Mouse (Mus musculus) forebrain, embryonic 14.5 days (tissue): ENCODE measurements around the gene Gm20388. TPM values are rescaled to one million over a fixed set of nuclear protein-coding genes. Genes with fewer than 3 reads are reported as not detected.

ENCODE experiments used
- ATAC-seq: fragments of 200-750 bp; cut with Nextera tagmentation; 2 replicates; pipeline ENCODE4 v1.8.0; 2017; ENCODE audit warnings: mild to moderate bottlenecking, moderate library complexity
- DNase-seq: peaks from one replicate; pipeline ENCODE4 v3.0.0-alpha.2; 2015; ENCODE audit warnings: low spot score
- H3K27ac ChIP-seq: fragments of 300-500 bp; sonication (generic); 2 replicates; pipeline ENCODE4 v1.5.1; 2014; ENCODE audit warnings: low read depth, mild to moderate bottlenecking, control low read depth, low read length, moderate library complexity
- H3K27me3 ChIP-seq: fragments of 300-500 bp; sonication (generic); replicated peaks from 2 replicates; pipeline ENCODE4 v1.6.1; 2014; ENCODE audit warnings: low read length, control low read depth, mixed read lengths; ENCODE audit not compliant: control insufficient read depth, insufficient read depth
- H3K36me3 ChIP-seq: fragments of 300-500 bp; sonication (generic); 2 replicates; pipeline ENCODE4 v1.6.1; 2014; ENCODE audit warnings: low read length, control low read depth; ENCODE audit not compliant: control insufficient read depth, insufficient read depth
- H3K4me1 ChIP-seq: fragments of 300-500 bp; sonication (generic); 2 replicates; pipeline ENCODE4 v1.6.1; 2014; ENCODE audit warnings: antibody characterized with exemption, low read length, control low read depth; ENCODE audit not compliant: control insufficient read depth, insufficient read depth
- H3K4me2 ChIP-seq: fragments of 300-500 bp; sonication (generic); 2 replicates; pipeline ENCODE4 v1.6.1; 2014; ENCODE audit warnings: mild to moderate bottlenecking, control low read depth, low read length
- H3K4me3 ChIP-seq: fragments of 300-500 bp; sonication (generic); 2 replicates; pipeline ENCODE4 v1.5.1; 2014; ENCODE audit warnings: low read depth, low read length, control low read depth
- H3K9ac ChIP-seq: fragments of 300-500 bp; sonication (generic); 2 replicates; pipeline ENCODE4 v1.6.1; 2014; ENCODE audit warnings: mild to moderate bottlenecking, low read length, control low read depth, moderate library complexity
- H3K9me3 ChIP-seq: fragments of 300-500 bp; sonication (generic); replicated peaks from 2 replicates; pipeline ENCODE4 v1.6.1; 2016; ENCODE audit warnings: low read length, control low read depth, mixed read lengths; ENCODE audit not compliant: control insufficient read depth
- WGBS: fragments of 180-500 bp; shearing (Covaris S2); extraction: QIAGEN DNeasy Blood & Tissue Kit; methylation state at CpG from one replicate; pipeline ENCODE4 v1.1.7; 2014; 5-methylcytosine and 5-hydroxymethylcytosine counted together
- polyA plus RNA-seq: library from polyadenylated mRNA; unstranded; fragments of >200 nt; fragmentation: Nextera tagmentation; extraction: Ambion mirVana; gene quantifications from 2 replicates; pipeline ENCODE4 v1.2.1, GENCODE M21; 2014

The Gm20388 gene
- polyA plus RNA-seq, 1 experiment from 2014 or later = 7.4 TPM

DNA sequence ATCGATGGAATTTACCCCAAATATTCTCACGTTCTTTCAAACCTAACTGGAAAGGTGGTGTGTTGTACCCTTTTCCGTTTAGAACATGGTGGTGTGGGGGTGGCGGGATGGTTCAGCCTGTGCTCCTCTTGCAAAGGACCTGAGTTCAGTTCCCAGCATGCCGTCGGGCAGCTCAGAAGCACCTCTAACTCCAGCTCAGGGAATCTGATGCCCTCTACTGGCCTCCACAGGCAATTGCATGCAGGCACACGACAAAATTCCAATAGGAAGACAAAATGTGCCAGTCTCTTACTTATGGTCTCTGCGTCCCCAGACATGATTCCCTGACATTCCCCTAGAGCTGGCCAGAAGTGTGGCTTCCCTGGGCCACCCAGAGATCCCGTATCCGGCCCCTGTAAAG, 1304.3 kb downstream of the Gm20388 start:
- H3K27me3 ChIP-seq = no peaks in the 10 kb centered on the region
- DNase-seq (no peak), ATAC-seq (no peak)
- no peaks in the 10 kb centered on the region for H3K9me3 ChIP-seq
- no peak overlapping the region for H3K27ac ChIP-seq
- 77% methylated on average over 10 of the region's 10 CpGs for WGBS
- no peaks in the 10 kb centered on the region for H3K4me1 ChIP-seq
- H3K9ac ChIP-seq = no peak overlapping the region
- H3K36me3 ChIP-seq = no peaks in the 10 kb centered on the region
- H3K4me3 ChIP-seq = no peak overlapping the region
- no peak overlapping the region for H3K4me2 ChIP-seq

DNA sequence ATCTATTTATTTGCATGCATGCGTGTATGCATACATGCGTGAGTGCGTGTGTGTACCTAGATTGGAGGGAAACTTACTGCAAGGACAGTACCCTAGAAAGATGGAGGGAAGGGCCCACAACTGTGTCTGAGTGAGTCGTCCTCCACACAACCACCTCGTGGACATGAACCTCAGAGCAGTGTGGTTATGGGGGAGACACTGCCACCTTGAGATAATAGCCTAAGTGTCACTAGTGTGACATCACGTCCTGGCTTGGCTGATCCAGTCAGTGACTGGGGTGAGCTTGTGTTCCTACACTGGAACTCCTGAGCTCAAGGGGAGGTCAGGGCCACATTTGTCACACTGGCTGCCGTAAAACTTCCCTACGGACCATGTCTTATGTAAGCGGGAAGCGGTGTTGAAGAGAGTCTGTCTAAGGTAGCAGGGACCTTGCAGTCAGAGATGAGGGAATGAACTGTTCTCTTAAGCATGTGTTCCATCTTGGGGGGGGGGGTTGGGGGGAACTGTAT, 1305.9 kb downstream of the Gm20388 start:
- no peaks in the 10 kb centered on the region for H3K36me3 ChIP-seq
- no peak overlapping the region for H3K4me2 ChIP-seq
- H3K27me3 ChIP-seq = no peaks in the 10 kb centered on the region
- H3K27ac ChIP-seq = no peak overlapping the region
- H3K4me1 ChIP-seq = no peaks in the 10 kb centered on the region
- no peak for DNase-seq
- ATAC-seq = no peak
- H3K9ac ChIP-seq = no peak overlapping the region
- no peaks in the 10 kb centered on the region for H3K9me3 ChIP-seq
- 93% methylated on average over 10 of the region's 10 CpGs for WGBS
- no peak overlapping the region for H3K4me3 ChIP-seq

DNA sequence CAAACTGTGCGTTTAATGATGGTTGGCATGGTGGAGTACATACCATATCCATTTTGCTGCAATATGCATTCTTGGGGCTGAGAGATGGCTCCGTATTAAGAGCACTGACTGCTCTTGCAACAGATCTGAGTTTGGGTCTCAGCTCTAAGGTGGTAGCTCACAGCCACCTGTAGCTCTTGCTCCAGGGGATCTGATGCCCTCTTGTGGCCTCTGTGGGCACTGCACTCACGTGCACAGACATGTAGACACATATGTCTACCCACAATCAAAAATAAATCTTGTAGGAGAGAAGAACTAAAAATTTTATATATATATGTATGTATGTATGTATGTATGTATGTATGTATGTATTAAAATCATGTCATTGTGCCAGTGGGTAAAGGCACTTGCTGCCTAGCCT, 1307.8 kb downstream of the Gm20388 start:
- H3K36me3 ChIP-seq = no peaks in the 10 kb centered on the region
- H3K27ac ChIP-seq = no peak overlapping the region
- 94% methylated on average over 3 of the region's 3 CpGs for WGBS
- H3K27me3 ChIP-seq = no peaks in the 10 kb centered on the region
- no peak for DNase-seq
- H3K4me3 ChIP-seq = no peak overlapping the region
- no peaks in the 10 kb centered on the region for H3K4me1 ChIP-seq
- no peak overlapping the region for H3K4me2 ChIP-seq
- ATAC-seq = no peak
- no peak overlapping the region for H3K9ac ChIP-seq
- no peaks in the 10 kb centered on the region for H3K9me3 ChIP-seq

DNA sequence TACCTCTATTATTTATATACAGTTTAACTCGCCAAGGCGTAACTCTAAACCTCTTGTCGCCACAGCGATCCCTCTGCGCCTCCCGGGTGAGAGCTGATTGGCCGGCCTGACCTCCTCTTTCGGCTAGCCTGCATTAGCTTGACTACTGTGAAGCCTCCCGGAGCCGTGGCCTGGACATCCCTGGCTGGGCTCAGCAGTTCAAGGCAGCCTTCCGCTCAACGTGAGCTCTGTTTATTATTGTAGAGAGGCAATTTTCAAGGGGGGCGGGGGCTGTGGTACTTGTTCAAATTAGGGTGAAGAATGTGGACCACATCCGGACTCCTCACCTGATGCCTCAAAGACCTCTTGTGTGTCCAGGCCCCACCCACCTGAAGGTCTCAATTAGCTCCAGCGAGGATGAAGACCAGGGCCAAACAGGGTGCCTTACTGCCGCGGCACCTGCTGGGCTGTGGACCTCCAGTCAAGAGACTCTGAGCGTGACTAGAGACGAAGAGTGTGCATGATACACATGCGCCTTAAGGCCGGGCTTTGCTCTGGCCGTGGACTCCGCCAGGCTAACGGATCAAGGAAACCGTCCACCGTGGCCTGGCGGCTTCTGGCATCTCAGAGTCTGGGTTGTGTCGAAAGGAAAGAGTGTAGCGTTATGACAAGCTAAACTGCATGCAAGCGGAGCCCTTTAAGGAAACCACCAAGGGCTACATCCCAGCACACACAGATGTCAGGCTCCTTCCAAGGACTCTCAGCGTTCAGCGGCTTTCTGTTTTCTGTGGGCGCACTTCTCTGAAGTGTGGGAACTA, 1309.7 kb downstream of the Gm20388 start:
- DNase-seq (no peak), ATAC-seq (no peak)
- Histone ChIP-seq H3K4me2 (no peak overlapping the region), H3K27ac (no peak overlapping the region), H3K9me3 (no peaks in the 10 kb centered on the region), H3K4me1 (no peaks in the 10 kb centered on the region), H3K9ac (no peak overlapping the region), H3K36me3 (no peaks in the 10 kb centered on the region), H3K4me3 (no peak overlapping the region), H3K27me3 (no peaks in the 10 kb centered on the region)
- WGBS = 46% methylated on average over 33 of the region's 33 CpGs

DNA sequence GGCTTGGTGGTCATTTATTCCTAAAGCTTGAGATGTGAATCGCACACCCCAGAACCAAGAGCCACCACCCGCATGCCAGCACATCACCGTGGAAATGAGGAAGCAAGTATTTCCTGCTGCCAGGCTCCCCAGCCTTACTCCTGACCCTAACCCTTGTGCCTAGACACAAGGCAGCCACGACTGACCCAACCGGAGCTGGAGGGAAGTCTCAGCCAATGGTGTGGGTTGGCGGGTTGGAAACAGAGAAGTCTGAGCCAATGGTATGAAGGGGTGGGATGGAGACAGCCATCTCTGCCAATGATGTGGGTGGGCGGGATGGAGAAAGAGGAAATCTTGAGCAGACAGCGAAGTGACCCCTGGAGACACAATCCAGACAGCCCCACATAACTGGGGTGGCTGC, 1314.1 kb downstream of the Gm20388 start:
- WGBS = 76% methylated on average over 8 of the region's 8 CpGs
- no peak for ATAC-seq

DNA sequence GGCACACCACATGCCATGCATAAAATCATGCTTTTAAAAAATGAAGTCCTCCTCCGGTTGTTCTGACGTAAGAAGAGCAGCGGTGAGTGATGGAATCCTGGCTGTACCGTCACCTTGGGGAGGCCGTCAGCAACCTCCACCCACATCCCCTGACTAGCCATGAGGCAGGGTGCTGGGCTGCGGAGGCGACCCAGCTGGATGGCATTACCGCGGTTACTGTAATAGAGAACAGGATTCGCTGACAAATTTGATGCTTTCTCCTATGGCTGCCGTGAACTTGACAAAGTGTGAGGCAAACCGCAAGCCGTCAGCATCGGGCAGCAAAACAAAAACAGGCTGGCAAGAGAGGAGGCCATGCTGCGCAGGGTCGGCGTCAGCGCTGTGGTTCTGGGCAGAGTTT, 1317.1 kb downstream of the Gm20388 start:
- no peak overlapping the region for H3K4me2 ChIP-seq
- DNase-seq = no peak
- H3K9ac ChIP-seq = no peak overlapping the region
- ATAC-seq = no peak
- H3K36me3 ChIP-seq = no peaks in the 10 kb centered on the region
- no peaks in the 10 kb centered on the region for H3K9me3 ChIP-seq
- no peaks in the 10 kb centered on the region for H3K27me3 ChIP-seq
- H3K4me3 ChIP-seq = no peak overlapping the region
- 78% methylated on average over 18 of the region's 18 CpGs for WGBS
- no peaks in the 10 kb centered on the region for H3K4me1 ChIP-seq
- no peak overlapping the region for H3K27ac ChIP-seq

More for the DNA sequence above, 1314.1 kb downstream of the Gm20388 start:
- no peak for DNase-seq
- H3K4me3 ChIP-seq = no peak overlapping the region
- H3K4me1 ChIP-seq = no peaks in the 10 kb centered on the region
- H3K27ac ChIP-seq = no peak overlapping the region
- no peaks in the 10 kb centered on the region for H3K36me3 ChIP-seq
- H3K9ac ChIP-seq = no peak overlapping the region
- no peaks in the 10 kb centered on the region for H3K27me3 ChIP-seq
- H3K4me2 ChIP-seq = no peak overlapping the region
- H3K9me3 ChIP-seq = no peaks in the 10 kb centered on the region

DNA sequence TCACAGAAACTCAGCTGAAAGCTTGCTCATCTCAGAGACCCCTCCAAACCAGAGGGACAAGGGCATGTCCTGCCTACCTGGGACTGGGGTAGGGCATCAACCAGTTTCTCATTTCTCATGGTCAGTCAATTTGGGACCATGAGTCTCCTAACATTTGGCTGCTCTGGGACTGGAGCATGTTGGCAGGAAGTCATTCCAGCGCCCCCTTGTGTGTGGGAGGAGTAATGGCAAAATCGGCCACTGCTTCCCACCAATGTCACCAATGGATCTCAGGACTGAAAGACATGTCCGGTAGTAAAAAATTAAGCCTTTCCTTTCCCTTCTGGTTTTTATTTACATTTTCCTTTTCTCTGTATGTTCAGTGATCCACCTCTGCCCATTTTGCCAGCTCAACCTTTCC, 1318.3 kb downstream of the Gm20388 start:
- no peaks in the 10 kb centered on the region for H3K27me3 ChIP-seq
- H3K9me3 ChIP-seq = no peaks in the 10 kb centered on the region
- WGBS = 63% methylated on average over 3 of the region's 3 CpGs
- H3K4me3 ChIP-seq = no peak overlapping the region
- no peak for ATAC-seq
- H3K4me1 ChIP-seq = no peaks in the 10 kb centered on the region
- H3K36me3 ChIP-seq = no peaks in the 10 kb centered on the region
- no peak overlapping the region for H3K27ac ChIP-seq
- DNase-seq = no peak
- no peak overlapping the region for H3K4me2 ChIP-seq
- no peak overlapping the region for H3K9ac ChIP-seq

DNA sequence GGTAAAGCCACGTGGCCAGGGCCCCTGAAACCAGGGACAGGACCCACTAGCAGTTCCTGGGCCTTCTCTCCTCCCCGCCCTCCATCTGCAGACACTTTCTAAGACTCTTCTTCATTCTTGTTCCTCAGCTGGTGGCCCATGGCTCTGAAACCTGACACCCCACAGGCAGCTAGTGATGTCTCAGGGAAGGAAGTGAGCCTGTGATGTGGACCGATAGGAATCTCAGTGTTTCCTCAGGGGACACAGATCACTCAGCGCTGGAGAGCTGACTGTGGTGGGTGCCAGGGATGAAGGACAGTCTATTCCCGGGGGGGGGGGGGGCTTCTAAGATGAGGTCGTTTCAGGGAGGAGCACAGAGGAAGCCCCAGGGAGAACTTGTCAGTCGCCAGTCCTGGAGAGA, 1318.9 kb downstream of the Gm20388 start:
- Histone ChIP-seq H3K9me3 (no peaks in the 10 kb centered on the region), H3K9ac (no peak overlapping the region), H3K27ac (no peak overlapping the region), H3K4me3 (no peak overlapping the region), H3K4me1 (no peaks in the 10 kb centered on the region), H3K4me2 (no peak overlapping the region), H3K27me3 (no peaks in the 10 kb centered on the region), H3K36me3 (no peaks in the 10 kb centered on the region)
- no peak for ATAC-seq
- no peak for DNase-seq
- 47% methylated on average over 7 of the region's 7 CpGs for WGBS

DNA sequence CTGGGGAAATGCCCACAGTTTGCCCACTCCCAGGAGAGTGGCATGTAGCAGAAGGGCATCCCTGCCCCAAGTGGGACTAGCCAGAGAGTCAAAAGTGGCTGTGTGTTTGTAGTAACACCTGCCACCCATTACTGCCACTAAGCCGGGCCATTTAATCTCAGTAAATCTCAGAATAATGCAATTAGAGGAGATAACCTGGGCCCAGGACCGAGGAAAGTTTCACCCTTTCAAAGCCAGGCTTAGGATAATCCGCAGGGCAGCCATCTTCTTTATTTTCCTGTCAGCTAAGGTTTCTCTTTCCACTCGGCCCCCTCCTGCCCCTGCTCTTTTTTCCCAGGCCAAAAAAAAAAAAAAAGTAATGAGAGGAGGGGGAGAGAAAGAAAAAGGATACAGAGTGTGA, 1322.6 kb downstream of the Gm20388 start:
- 4% methylated on average over 4 of the region's 4 CpGs for WGBS
- Histone ChIP-seq H3K9me3 (no peaks in the 10 kb centered on the region), H3K4me2 (no peak overlapping the region), H3K4me1 (no peaks in the 10 kb centered on the region), H3K4me3 (no peak overlapping the region), H3K27me3 (no peaks in the 10 kb centered on the region), H3K36me3 (no peaks in the 10 kb centered on the region), H3K27ac (no peak overlapping the region), H3K9ac (no peak overlapping the region)
- no peak for DNase-seq
- ATAC-seq = no peak
